Mouse (Mus musculus): ENCODE results near the gene Ltbp3. TPM values are rescaled to one million over a fixed set of nuclear protein-coding genes. Genes with fewer than 3 reads are reported as not detected.
"Not testable (repeated sequence)": the region's sequence is repeated elsewhere in the genome, so short reads cannot be mapped to it uniquely, and the experiment has no call there.

Gene Ltbp3
- polyA plus RNA-seq, 1 experiment: not detected

- H3K27ac ChIP-seq (ENCODE audit: insufficient read depth, low read depth, low read length): no peak overlapping the region
- H3K4me3 ChIP-seq (ENCODE audit: insufficient read depth, low read depth, low read length): no peak overlapping the region
- no peak for TF ChIP-seq CTCF (IDR thresholded peaks at IDR 0.05; ENCODE audit: insufficient read depth, low read depth, low read length)
- TF ChIP-seq POLR2A (IDR thresholded peaks at IDR 0.05; ENCODE audit: insufficient read depth, low read depth, low read length): no peak
- 70% methylated on average over 4 of the region's 4 CpGs for WGBS
- peaks cover 18% of the 10 kb centered on the region for H3K4me1 ChIP-seq (ENCODE audit: control insufficient read depth, insufficient read depth, low read length)
Observed at GRCm38 (mm10) chr19:5791329-5791728, 50.6 kb downstream of the Ltbp3 start.

DNA sequence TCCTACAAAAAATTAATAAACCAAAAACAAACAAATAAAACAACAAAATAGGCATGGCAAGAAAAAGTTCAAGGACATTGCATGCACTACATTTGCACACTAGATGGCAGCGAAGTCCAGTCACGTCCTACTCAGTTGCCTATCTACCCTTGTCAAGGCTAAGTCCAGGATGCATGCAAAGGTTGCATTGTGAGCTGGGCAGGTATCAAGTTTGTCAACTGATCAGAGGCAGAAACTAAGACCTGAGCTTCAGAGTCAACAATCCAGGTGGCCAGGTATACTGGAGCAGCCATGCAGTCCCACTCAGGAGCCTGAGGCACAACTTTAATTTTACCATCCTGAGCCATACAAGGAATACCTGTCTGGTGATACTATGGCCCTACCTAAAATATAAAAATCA lies 52.4 kb downstream of the Ltbp3 start:
- 6% methylated on average over 2 of the region's 2 CpGs for WGBS
- Histone ChIP-seq H3K4me1 (ENCODE audit: control insufficient read depth, insufficient read depth, low read length) (peaks cover 6% of the 10 kb centered on the region), H3K4me3 (ENCODE audit: insufficient read depth, low read depth, low read length) (no peak overlapping the region), H3K27ac (ENCODE audit: insufficient read depth, low read depth, low read length) (no peak overlapping the region; the same call in 1 of the 2 replicates)
- TF ChIP-seq POLR2A (IDR thresholded peaks at IDR 0.05; ENCODE audit: insufficient read depth, low read depth, low read length): no peak
- TF ChIP-seq CTCF (IDR thresholded peaks at IDR 0.05; ENCODE audit: insufficient read depth, low read depth, low read length): no peak

DNA sequence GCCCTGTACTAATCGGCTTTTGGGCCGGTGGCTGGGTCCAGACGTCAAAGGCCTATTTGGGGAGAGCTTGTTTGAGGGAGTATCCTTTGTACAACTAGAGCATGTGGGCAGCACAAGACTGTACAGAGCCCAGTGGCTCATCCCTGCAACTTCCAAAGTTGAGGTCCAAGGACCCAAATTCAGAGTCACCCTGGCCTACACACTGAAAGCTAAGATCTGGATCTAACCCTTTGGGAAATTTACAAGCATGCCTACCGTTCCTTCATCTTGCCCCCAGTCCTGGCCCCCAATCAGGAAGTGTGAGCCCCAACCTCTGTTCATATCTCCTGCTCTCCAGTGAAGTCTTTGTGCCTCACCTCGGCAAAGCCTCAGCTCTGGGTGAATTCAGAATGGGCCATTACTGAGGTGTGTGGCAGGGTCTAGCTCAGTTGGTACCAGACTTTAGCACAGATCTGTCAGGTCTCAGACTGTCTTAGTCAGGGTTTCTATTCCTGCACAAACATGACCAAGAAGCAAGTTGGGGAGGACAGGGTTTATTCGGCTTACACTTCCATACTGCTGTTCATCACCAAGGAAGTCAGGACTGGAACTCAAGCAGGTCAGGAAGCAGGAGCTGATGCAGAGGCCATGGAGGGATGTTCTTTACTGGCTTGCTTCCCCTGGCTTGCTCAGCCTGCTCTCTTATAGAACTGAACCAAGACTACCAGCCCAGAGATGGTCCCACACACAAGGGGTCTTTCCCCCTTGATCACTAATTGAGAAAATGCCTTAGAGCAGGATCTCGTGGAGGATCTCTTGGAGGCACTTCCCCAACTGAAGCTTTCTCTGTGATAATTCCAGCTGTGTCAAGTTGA lies 53.4 kb downstream of the Ltbp3 start:
- H3K27ac ChIP-seq (ENCODE audit: insufficient read depth, low read depth, low read length): peak overlapping the region; percentile 57; the same call in 1 of the 2 replicates
- H3K4me1 ChIP-seq (ENCODE audit: control insufficient read depth, insufficient read depth, low read length); H3K4me3 ChIP-seq (ENCODE audit: insufficient read depth, low read depth, low read length): not testable (repeated sequence)
- WGBS: 5% methylated on average over 7 of the region's 7 CpGs
- TF ChIP-seq POLR2A (IDR thresholded peaks at IDR 0.05; ENCODE audit: insufficient read depth, low read depth, low read length): 0 out of 2 replicates have a peak, but pooled peaks have one; percentile 19

GRCm38 (mm10) chr19:5794771-5795576 lies 54.3 kb downstream of the Ltbp3 start:
- peaks cover 4% of the 10 kb centered on the region for H3K4me1 ChIP-seq (ENCODE audit: control insufficient read depth, insufficient read depth, low read length)
- peak overlapping the region; percentile 29 for H3K4me3 ChIP-seq (ENCODE audit: insufficient read depth, low read depth, low read length)
- H3K27ac ChIP-seq (ENCODE audit: insufficient read depth, low read depth, low read length): peak overlapping the region; percentile 32; the same call in 1 of the 2 replicates
- WGBS: 9% methylated on average over 5 of the region's 5 CpGs
- TF ChIP-seq POLR2A (IDR thresholded peaks at IDR 0.05; ENCODE audit: insufficient read depth, low read depth, low read length) (no peak), CTCF (IDR thresholded peaks at IDR 0.05; ENCODE audit: insufficient read depth, low read depth, low read length) (no peak)

- peaks cover 4% of the 10 kb centered on the region for H3K4me1 ChIP-seq (ENCODE audit: control insufficient read depth, insufficient read depth, low read length)
- 4% methylated on average over 11 of the region's 11 CpGs for WGBS
- no peak for TF ChIP-seq CTCF (IDR thresholded peaks at IDR 0.05; ENCODE audit: insufficient read depth, low read depth, low read length)
- no peak for TF ChIP-seq POLR2A (IDR thresholded peaks at IDR 0.05; ENCODE audit: insufficient read depth, low read depth, low read length)
- H3K4me3 ChIP-seq (ENCODE audit: insufficient read depth, low read depth, low read length): peak overlapping the region; percentile 54
- no peak overlapping the region; the same call in 1 of the 2 replicates for H3K27ac ChIP-seq (ENCODE audit: insufficient read depth, low read depth, low read length)
Observed at GRCm38 (mm10) chr19:5795668-5796572, 55.2 kb downstream of the Ltbp3 start.

DNA sequence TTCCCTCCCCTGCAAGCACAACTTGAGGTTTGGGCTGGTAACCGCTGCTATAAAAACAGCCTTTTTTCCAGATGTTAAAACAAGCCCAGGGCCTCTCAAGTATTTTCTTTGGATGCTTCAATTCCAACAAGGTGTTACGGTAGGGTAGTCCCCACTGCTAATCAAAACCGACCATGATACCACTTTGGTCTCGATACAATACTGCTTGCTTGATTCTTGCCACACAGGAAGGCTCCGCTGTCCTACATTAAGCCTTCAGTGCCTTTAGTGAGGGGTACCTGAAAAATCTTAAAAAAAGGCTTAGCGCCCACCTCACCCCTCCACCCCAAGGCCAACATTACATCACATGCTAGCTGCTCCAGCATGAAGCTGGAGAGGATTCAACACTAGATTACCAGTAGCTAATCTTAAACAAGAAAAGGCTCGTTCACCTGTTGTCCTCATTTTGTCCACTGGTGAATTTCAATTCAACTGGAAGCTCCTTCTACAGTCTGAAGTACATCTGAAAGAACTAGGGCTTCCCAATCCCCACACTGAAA lies 55.9 kb downstream of the Ltbp3 start:
- Histone ChIP-seq H3K4me3 (ENCODE audit: insufficient read depth, low read depth, low read length) (peak overlapping the region; percentile 54), H3K4me1 (ENCODE audit: control insufficient read depth, insufficient read depth, low read length) (peaks cover 4% of the 10 kb centered on the region), H3K27ac (ENCODE audit: insufficient read depth, low read depth, low read length) (no peak overlapping the region; the same call in 1 of the 2 replicates)
- no peak for TF ChIP-seq POLR2A (IDR thresholded peaks at IDR 0.05; ENCODE audit: insufficient read depth, low read depth, low read length)
- no peak for TF ChIP-seq CTCF (IDR thresholded peaks at IDR 0.05; ENCODE audit: insufficient read depth, low read depth, low read length)
- WGBS: 4% methylated on average over 7 of the region's 7 CpGs

- H3K4me3 ChIP-seq (ENCODE audit: insufficient read depth, low read depth, low read length): peak overlapping the region; percentile 56
- TF ChIP-seq CTCF (IDR thresholded peaks at IDR 0.05; ENCODE audit: insufficient read depth, low read depth, low read length) (no peak), POLR2A (IDR thresholded peaks at IDR 0.05; ENCODE audit: insufficient read depth, low read depth, low read length) (no peak)
- peaks cover 4% of the 10 kb centered on the region for H3K4me1 ChIP-seq (ENCODE audit: control insufficient read depth, insufficient read depth, low read length)
- WGBS: 0% methylated on average over 7 of the region's 7 CpGs
- peak overlapping the region; percentile 43; the same call in 1 of the 2 replicates for H3K27ac ChIP-seq (ENCODE audit: insufficient read depth, low read depth, low read length)
Observed at GRCm38 (mm10) chr19:5797381-5798111, 56.8 kb downstream of the Ltbp3 start.

Measured in olfactory bulb, adult 2 months (tissue).